Mouse (Mus musculus) embryonic facial prominence, embryonic 12.5 days (tissue): ENCODE measurements around the gene Mgat4e. TPM values are rescaled to one million over a fixed set of nuclear protein-coding genes. Genes with fewer than 3 reads are reported as not detected.
"Not testable (repeated sequence)": the region's sequence is repeated elsewhere in the genome, so short reads cannot be mapped to it uniquely, and the experiment has no call there.

ENCODE experiments used
- ATAC-seq: fragments of 200-750 bp; cut with Nextera tagmentation; 2 replicates; pipeline ENCODE4 v1.8.0; 2017; ENCODE audit not compliant: insufficient number of reproducible peaks, insufficient read depth, low FRiP score, low TSS enrichment
- H3K27ac ChIP-seq: fragments of 300-500 bp; sonication (generic); 2 replicates; pipeline ENCODE4 v1.5.1; 2016; ENCODE audit warnings: mild to moderate bottlenecking
- H3K27me3 ChIP-seq: fragments of 300-500 bp; sonication (generic); 2 replicates; pipeline ENCODE4 v1.6.1; 2016; ENCODE audit warnings: mild to moderate bottlenecking, moderate library complexity
- H3K36me3 ChIP-seq: fragments of 300-500 bp; sonication (generic); 2 replicates; pipeline ENCODE4 v1.6.1; 2016; ENCODE audit warnings: mild to moderate bottlenecking
- H3K4me1 ChIP-seq: fragments of 300-500 bp; sonication (generic); 2 replicates; pipeline ENCODE4 v1.6.1; 2016
- H3K4me2 ChIP-seq: fragments of 300-500 bp; sonication (generic); replicated peaks from 2 replicates; pipeline ENCODE4 v1.6.1; 2016; ENCODE audit warnings: mild to moderate bottlenecking, moderate library complexity
- H3K4me3 ChIP-seq: fragments of 300-500 bp; sonication (generic); 2 replicates; pipeline ENCODE4 v1.5.1; 2016; ENCODE audit warnings: mild to moderate bottlenecking
- H3K9ac ChIP-seq: fragments of 300-500 bp; sonication (generic); 2 replicates; pipeline ENCODE4 v1.6.1; 2016; ENCODE audit warnings: mild to moderate bottlenecking, moderate library complexity
- H3K9me3 ChIP-seq: fragments of 300-500 bp; sonication (generic); 2 replicates; pipeline ENCODE4 v1.6.1; 2016; ENCODE audit warnings: mild to moderate bottlenecking, moderate library complexity
- WGBS: fragments of 180-500 bp; shearing (Covaris S2); methylation state at CpG from one replicate; pipeline ENCODE4 v1.1.7; 2016; 5-methylcytosine and 5-hydroxymethylcytosine counted together
- polyA plus RNA-seq: library from polyadenylated mRNA; unstranded; fragments of >200 nt; fragmentation: Nextera tagmentation; extraction: Ambion mirVana; gene quantifications from 2 replicates; pipeline ENCODE4 v1.2.1, GENCODE M21; 2016

The Mgat4e gene
- polyA plus RNA-seq, 1 experiment from 2014 or later: 0.12 TPM

GRCm38 (mm10) chr1:134555240-134555870 is 5.9 kb upstream of the Mgat4e start:
- 24% methylated on average over 13 of the region's 13 CpGs for WGBS
- H3K9me3 ChIP-seq: no peaks in the 10 kb centered on the region
- no peak overlapping the region for H3K9ac ChIP-seq
- no peaks in the 10 kb centered on the region for H3K27me3 ChIP-seq
- ATAC-seq: peak; percentile 8; the same call in 1 of the 2 replicates
- no peaks in the 10 kb centered on the region for H3K36me3 ChIP-seq
- H3K4me1 ChIP-seq: peaks cover 10% of the 10 kb centered on the region
- H3K4me2 ChIP-seq: peak overlapping the region; percentile 88
- peak overlapping the region; percentile 93; the same call in 1 of the 2 replicates for H3K27ac ChIP-seq
- peak overlapping the region; percentile 62; the same call in 1 of the 2 replicates for H3K4me3 ChIP-seq

- Histone ChIP-seq H3K9ac (no peak overlapping the region), H3K27me3 (no peaks in the 10 kb centered on the region), H3K4me3 (no peak overlapping the region), H3K4me2 (no peak overlapping the region), H3K9me3 (no peaks in the 10 kb centered on the region), H3K36me3 (no peaks in the 10 kb centered on the region), H3K4me1 (peaks cover 10% of the 10 kb centered on the region), H3K27ac (no peak overlapping the region)
- no peak for ATAC-seq
- 63% methylated on average over 3 of the region's 3 CpGs for WGBS
Measured at GRCm38 (mm10) chr1:134552396-134552795, 2.9 kb upstream of the Mgat4e start.

GRCm38 (mm10) chr1:134551869-134552268 is 2.4 kb upstream of the Mgat4e start:
- no peaks in the 10 kb centered on the region for H3K27me3 ChIP-seq
- no peaks in the 10 kb centered on the region for H3K36me3 ChIP-seq
- no peak overlapping the region for H3K27ac ChIP-seq
- 80% methylated on average over 3 of the region's 3 CpGs for WGBS
- H3K4me2 ChIP-seq: no peak overlapping the region
- peaks cover 10% of the 10 kb centered on the region for H3K4me1 ChIP-seq
- no peak overlapping the region for H3K9ac ChIP-seq
- no peaks in the 10 kb centered on the region for H3K9me3 ChIP-seq
- no peak overlapping the region for H3K4me3 ChIP-seq
- ATAC-seq: no peak

GRCm38 (mm10) chr1:134548231-134548630 is 1.3 kb downstream of the Mgat4e start:
- Histone ChIP-seq H3K9me3 (peaks cover 9% of the 10 kb centered on the region; the same call in 1 of the 2 replicates), H3K27ac (no peak overlapping the region), H3K27me3 (no peaks in the 10 kb centered on the region), H3K4me2 (no peak overlapping the region), H3K9ac (no peak overlapping the region), H3K36me3 (no peaks in the 10 kb centered on the region), H3K4me3 (no peak overlapping the region), H3K4me1 (no peaks in the 10 kb centered on the region)
- ATAC-seq: no peak
- 53% methylated on average over 4 of the region's 4 CpGs for WGBS

- ATAC-seq: no peak
- no peak overlapping the region for H3K9ac ChIP-seq
- H3K4me2 ChIP-seq: no peak overlapping the region
- WGBS: 80% methylated on average over 10 of the region's 10 CpGs
- peaks cover 9% of the 10 kb centered on the region; the same call in 1 of the 2 replicates for H3K9me3 ChIP-seq
- H3K36me3 ChIP-seq: no peaks in the 10 kb centered on the region
- H3K27me3 ChIP-seq: no peaks in the 10 kb centered on the region
- no peak overlapping the region for H3K4me3 ChIP-seq
- H3K4me1 ChIP-seq: no peaks in the 10 kb centered on the region
- H3K27ac ChIP-seq: no peak overlapping the region
Measured at GRCm38 (mm10) chr1:134540610-134541009, 8.9 kb downstream of the Mgat4e start.

GRCm38 (mm10) chr1:134535513-134535912 is 14.0 kb downstream of the Mgat4e start:
- no peak overlapping the region for H3K27ac ChIP-seq
- no peaks in the 10 kb centered on the region for H3K36me3 ChIP-seq
- 71% methylated on average over 3 of the region's 3 CpGs for WGBS
- H3K27me3 ChIP-seq: no peaks in the 10 kb centered on the region
- ATAC-seq: no peak
- H3K9ac ChIP-seq: no peak overlapping the region
- no peak overlapping the region for H3K4me3 ChIP-seq
- no peaks in the 10 kb centered on the region for H3K4me1 ChIP-seq
- H3K4me2 ChIP-seq: no peak overlapping the region
- H3K9me3 ChIP-seq: no peaks in the 10 kb centered on the region

- Histone ChIP-seq H3K9me3 (no peaks in the 10 kb centered on the region), H3K9ac (no peak overlapping the region), H3K27me3 (no peaks in the 10 kb centered on the region), H3K4me2 (no peak overlapping the region), H3K4me1 (no peaks in the 10 kb centered on the region), H3K36me3 (no peaks in the 10 kb centered on the region), H3K4me3 (no peak overlapping the region), H3K27ac (no peak overlapping the region)
- WGBS: 97% methylated on average over 1 of the region's 1 CpGs
- no peak for ATAC-seq
Measured at GRCm38 (mm10) chr1:134535054-134535453, 14.4 kb downstream of the Mgat4e start.

GRCm38 (mm10) chr1:134533710-134534109 is 15.8 kb downstream of the Mgat4e start:
- not testable (repeated sequence) for H3K27me3 ChIP-seq, H3K27ac ChIP-seq, H3K9ac ChIP-seq, H3K4me3 ChIP-seq, H3K4me1 ChIP-seq, H3K36me3 ChIP-seq, ATAC-seq, H3K4me2 ChIP-seq, H3K9me3 ChIP-seq
- 90% methylated on average over 10 of the region's 10 CpGs for WGBS

GRCm38 (mm10) chr1:134530618-134531017 is 18.9 kb downstream of the Mgat4e start:
- no peaks in the 10 kb centered on the region for H3K4me1 ChIP-seq
- H3K36me3 ChIP-seq: no peaks in the 10 kb centered on the region
- ATAC-seq: no peak
- 81% methylated on average over 6 of the region's 6 CpGs for WGBS
- no peak overlapping the region for H3K4me2 ChIP-seq
- H3K9me3 ChIP-seq: no peaks in the 10 kb centered on the region
- H3K27ac ChIP-seq: no peak overlapping the region
- no peak overlapping the region for H3K4me3 ChIP-seq
- no peaks in the 10 kb centered on the region for H3K27me3 ChIP-seq
- no peak overlapping the region for H3K9ac ChIP-seq

- Histone ChIP-seq H3K4me3 (no peak overlapping the region), H3K4me1 (no peaks in the 10 kb centered on the region), H3K27ac (no peak overlapping the region), H3K27me3 (no peaks in the 10 kb centered on the region), H3K9ac (no peak overlapping the region), H3K9me3 (no peaks in the 10 kb centered on the region), H3K4me2 (no peak overlapping the region), H3K36me3 (no peaks in the 10 kb centered on the region)
- ATAC-seq: no peak
- WGBS: 79% methylated on average over 6 of the region's 6 CpGs
Measured at GRCm38 (mm10) chr1:134526752-134527151, 22.7 kb downstream of the Mgat4e start.

- Histone ChIP-seq H3K4me3 (no peak overlapping the region), H3K4me1 (no peaks in the 10 kb centered on the region), H3K9ac (no peak overlapping the region), H3K9me3 (no peaks in the 10 kb centered on the region), H3K4me2 (no peak overlapping the region), H3K27me3 (no peaks in the 10 kb centered on the region), H3K27ac (no peak overlapping the region), H3K36me3 (no peaks in the 10 kb centered on the region)
- ATAC-seq: no peak
- WGBS: 79% methylated on average over 1 of the region's 1 CpGs
Measured at GRCm38 (mm10) chr1:134525015-134525414, 24.5 kb downstream of the Mgat4e start.

- Histone ChIP-seq H3K9me3 (no peaks in the 10 kb centered on the region), H3K36me3 (no peaks in the 10 kb centered on the region), H3K4me1 (no peaks in the 10 kb centered on the region), H3K27me3 (no peaks in the 10 kb centered on the region), H3K9ac (no peak overlapping the region), H3K4me2 (no peak overlapping the region), H3K27ac (no peak overlapping the region), H3K4me3 (no peak overlapping the region)
- WGBS: 71% methylated on average over 5 of the region's 5 CpGs
- ATAC-seq: no peak
Measured at GRCm38 (mm10) chr1:134524424-134524823, 25.1 kb downstream of the Mgat4e start.
